Mouse (Mus musculus) heart, embryonic 16.5 days (tissue): Measurements from ENCODE around the gene Med19. TPM values are rescaled to one million over a fixed set of nuclear protein-coding genes. Genes with fewer than 3 reads are reported as not detected.
"Not testable (repeated sequence)": the region's sequence is repeated elsewhere in the genome, so short reads cannot be mapped to it uniquely, and the experiment has no call there.

Source experiments
- ATAC-seq: fragments of 200-750 bp; cut with Nextera tagmentation; replicated peaks from 2 replicates; pipeline ENCODE4 v1.8.0; 2017; ENCODE audit warnings: moderate number of reproducible peaks; ENCODE audit not compliant: insufficient read depth, low FRiP score; ENCODE audit errors: extremely low read depth
- H3K27ac ChIP-seq: fragments of 300-500 bp; sonication (generic); 2 replicates; pipeline ENCODE4 v1.5.1; 2014; ENCODE audit warnings: mild to moderate bottlenecking, low read length, control low read depth, moderate library complexity
- H3K27me3 ChIP-seq: fragments of 300-500 bp; sonication (generic); 2 replicates; pipeline ENCODE4 v1.6.1; 2014; ENCODE audit warnings: low read length, mixed read lengths; ENCODE audit not compliant: control insufficient read depth, insufficient read depth
- H3K36me3 ChIP-seq: fragments of 300-500 bp; sonication (generic); 2 replicates; pipeline ENCODE4 v1.6.1; 2014; ENCODE audit not compliant: control insufficient read depth, insufficient read depth
- H3K4me1 ChIP-seq: fragments of 300-500 bp; sonication (generic); 2 replicates; pipeline ENCODE4 v1.6.1; 2014; ENCODE audit warnings: low read length, mixed read lengths; ENCODE audit not compliant: control insufficient read depth, insufficient read depth
- H3K4me2 ChIP-seq: fragments of 300-500 bp; sonication (generic); 2 replicates; pipeline ENCODE4 v1.6.1; 2014; ENCODE audit warnings: low read depth, mild to moderate bottlenecking, control low read depth, low read length
- H3K4me3 ChIP-seq: fragments of 300-500 bp; sonication (generic); 2 replicates; pipeline ENCODE4 v1.5.1; 2014; ENCODE audit warnings: mild to moderate bottlenecking, control low read depth, low read length
- H3K9ac ChIP-seq: fragments of 300-500 bp; sonication (generic); 2 replicates; pipeline ENCODE4 v1.6.1; 2014; ENCODE audit warnings: low read length, control low read depth
- H3K9me3 ChIP-seq: fragments of 300-500 bp; sonication (generic); replicated peaks from 2 replicates; pipeline ENCODE4 v1.6.1; 2016; ENCODE audit warnings: low read length; ENCODE audit not compliant: control insufficient read depth
- WGBS: fragments of 180-500 bp; shearing (Covaris S2); extraction: QIAGEN DNeasy Blood & Tissue Kit; methylation state at CpG from one replicate; pipeline ENCODE4 v1.1.7; 2014; 5-methylcytosine and 5-hydroxymethylcytosine counted together
- polyA plus RNA-seq: library from polyadenylated mRNA; unstranded; fragments of >200 nt; fragmentation: Nextera tagmentation; extraction: Ambion mirVana; gene quantifications from 2 replicates; pipeline ENCODE4 v1.2.1, GENCODE M21; 2015

Med19 gene
- polyA plus RNA-seq, 1 experiment from 2014 or later = 23.0 TPM

GRCm38 (mm10) chr2:84655864-84656263, 22.3 kb upstream of the Med19 start:
- Histone ChIP-seq H3K4me1 (no peaks in the 10 kb centered on the region; the same call in 1 of the 2 replicates), H3K4me3 (no peak overlapping the region), H3K9ac (no peak overlapping the region), H3K27me3 (no peaks in the 10 kb centered on the region), H3K9me3 (no peaks in the 10 kb centered on the region), H3K36me3 (no peaks in the 10 kb centered on the region), H3K4me2 (no peak overlapping the region), H3K27ac (no peak overlapping the region)
- no peak for ATAC-seq
- 61% methylated on average over 1 of the region's 1 CpGs for WGBS

DNA sequence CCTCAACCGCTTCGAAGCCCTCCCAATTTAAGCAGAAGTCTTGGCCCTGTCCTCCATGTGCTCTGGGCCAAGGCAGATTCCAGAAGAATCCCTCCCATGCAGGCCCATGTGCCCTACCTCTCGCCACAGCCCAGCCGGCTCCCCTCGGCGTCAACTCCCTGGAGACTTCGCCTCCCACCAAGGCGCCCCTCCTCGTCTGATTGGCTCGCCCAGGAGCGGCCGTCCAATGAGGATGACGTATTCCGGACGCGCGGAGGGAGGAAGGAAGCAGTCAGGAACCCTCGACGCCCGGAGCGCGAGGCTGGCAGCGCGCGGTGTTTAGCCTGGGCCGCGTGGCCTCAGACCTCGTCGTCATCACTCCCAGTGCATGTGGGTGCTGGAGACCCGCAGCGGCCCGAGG, 19.4 kb upstream of the Med19 start, which contains the start of gene Btbd18:
Btbd18 (plus strand) TSS at position 274 of the 400 bp plus-strand sequence.
- H3K9ac ChIP-seq = no peak within 1 kb of the TSS
- no peak for ATAC-seq
- no peaks in the 10 kb centered on the region for H3K27me3 ChIP-seq
- H3K36me3 ChIP-seq = no peaks in the 10 kb centered on the region
- H3K27ac ChIP-seq = no peak within 1 kb of the TSS
- H3K4me3 ChIP-seq = no peak within 1 kb of the TSS
- H3K4me1 ChIP-seq = no peaks in the 10 kb centered on the region
- H3K4me2 ChIP-seq = no peak within 1 kb of the TSS
- WGBS = 91% methylated on average over 32 of the region's 32 CpGs
- no peaks in the 10 kb centered on the region for H3K9me3 ChIP-seq

GRCm38 (mm10) chr2:84660253-84660652, 17.9 kb upstream of the Med19 start:
- 58% methylated on average over 3 of the region's 3 CpGs for WGBS
- Histone ChIP-seq H3K4me1 (no peaks in the 10 kb centered on the region), H3K4me2 (no peak overlapping the region), H3K27me3 (no peaks in the 10 kb centered on the region), H3K4me3 (no peak overlapping the region), H3K9ac (no peak overlapping the region), H3K9me3 (no peaks in the 10 kb centered on the region), H3K27ac (no peak overlapping the region), H3K36me3 (no peaks in the 10 kb centered on the region)
- ATAC-seq = no peak; the same call in 1 of the 2 replicates

DNA sequence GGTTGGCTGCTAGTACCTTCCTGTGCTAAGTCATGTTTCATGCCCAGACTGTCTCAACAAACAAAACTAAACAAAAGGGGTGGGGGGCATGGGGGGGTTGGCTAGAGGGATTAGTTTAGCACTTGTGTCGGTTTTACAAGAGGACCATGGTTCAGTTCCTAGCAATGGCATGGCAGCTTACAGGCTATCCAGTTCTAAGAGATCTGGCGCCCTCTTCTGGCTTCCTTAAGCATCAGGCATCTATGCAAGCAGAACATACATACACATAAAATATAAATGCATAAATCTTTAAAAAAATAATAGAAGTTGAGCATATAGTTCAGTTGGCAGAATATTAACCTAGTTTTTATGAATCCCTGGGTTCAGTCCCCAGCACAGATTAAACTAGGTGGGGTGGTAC, 15.3 kb upstream of the Med19 start:
- Histone ChIP-seq H3K27me3 (no peaks in the 10 kb centered on the region), H3K4me3 (no peak overlapping the region), H3K9ac (no peak overlapping the region), H3K4me2 (no peak overlapping the region), H3K36me3 (no peaks in the 10 kb centered on the region), H3K27ac (no peak overlapping the region), H3K9me3 (no peaks in the 10 kb centered on the region), H3K4me1 (no peaks in the 10 kb centered on the region)
- 32% methylated on average over 2 of the region's 2 CpGs for WGBS
- ATAC-seq = no peak

GRCm38 (mm10) chr2:84666081-84666480, 12.1 kb upstream of the Med19 start:
- ATAC-seq = no peak
- Histone ChIP-seq H3K27me3 (no peaks in the 10 kb centered on the region), H3K27ac (peak overlapping the region; percentile 61), H3K4me3 (no peak overlapping the region), H3K4me1 (peaks cover 12% of the 10 kb centered on the region), H3K36me3 (no peaks in the 10 kb centered on the region), H3K9ac (0 out of 2 replicates have a peak overlapping the region, but pooled peaks have one; percentile 22), H3K9me3 (no peaks in the 10 kb centered on the region), H3K4me2 (no peak overlapping the region)
- 48% methylated on average over 12 of the region's 12 CpGs for WGBS

DNA sequence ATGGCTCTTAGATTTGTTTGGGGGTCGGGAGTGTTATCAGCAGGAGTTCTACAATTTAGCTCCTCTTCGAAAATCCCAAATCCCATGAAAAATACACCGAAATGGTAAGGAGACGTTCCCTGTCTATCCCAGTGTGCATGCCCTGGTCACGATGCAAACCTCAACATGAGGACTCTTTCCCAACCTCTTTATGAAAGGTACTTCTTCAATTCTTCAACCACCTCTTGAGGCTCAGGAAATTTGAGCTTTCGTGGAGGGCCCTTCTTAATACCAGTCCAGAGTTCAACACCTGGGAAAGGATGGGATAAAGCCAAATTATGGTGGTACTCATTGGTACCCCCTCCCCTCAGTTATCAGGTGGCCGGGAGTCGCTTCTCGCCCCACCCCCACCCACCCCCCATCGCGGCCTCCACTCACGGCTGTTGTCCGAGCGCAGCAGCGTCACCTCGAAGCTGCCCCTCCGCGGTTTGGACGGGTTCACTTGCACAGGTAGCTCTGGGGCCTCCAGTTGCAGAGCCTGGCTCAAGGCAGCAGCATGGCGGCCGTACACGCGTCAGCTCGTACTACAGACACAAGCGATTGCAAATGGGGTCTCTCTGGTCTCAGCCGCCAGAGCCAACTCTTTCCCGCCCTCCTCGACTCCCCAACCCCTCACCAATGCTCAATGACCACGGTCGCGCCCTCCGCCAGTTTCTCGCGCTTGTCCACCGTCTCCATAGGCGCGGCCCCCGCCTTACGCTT, 8.2 kb upstream of the Med19 start:
- peak overlapping the region; percentile 99 for H3K4me3 ChIP-seq
- WGBS = 3% methylated on average over 39 of the region's 39 CpGs
- H3K36me3 ChIP-seq = peaks cover 18% of the 10 kb centered on the region
- H3K9me3 ChIP-seq = no peaks in the 10 kb centered on the region
- peak; percentile 52 for ATAC-seq
- no peaks in the 10 kb centered on the region for H3K27me3 ChIP-seq
- peak overlapping the region; percentile 85 for H3K4me2 ChIP-seq
- peaks cover 14% of the 10 kb centered on the region for H3K4me1 ChIP-seq
- H3K27ac ChIP-seq = peak overlapping the region; percentile 94
- H3K9ac ChIP-seq = peak overlapping the region; percentile 98

DNA sequence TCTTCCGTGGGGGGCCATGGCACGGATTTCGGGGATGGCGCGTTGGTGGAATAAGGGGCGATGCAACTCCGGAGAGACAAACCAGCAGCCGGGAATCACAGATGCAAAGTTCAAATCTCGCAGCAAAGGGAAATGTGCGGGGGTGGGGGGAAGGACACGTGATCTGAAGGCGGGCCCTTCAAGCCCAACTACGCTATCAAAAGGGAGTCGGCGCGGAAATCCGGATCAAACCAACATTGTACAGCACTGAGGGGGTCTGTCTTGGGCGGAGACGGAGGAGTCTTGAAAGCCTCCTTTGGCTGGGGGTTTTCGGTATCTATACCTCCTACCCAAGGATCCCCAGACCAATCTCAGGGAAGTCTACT, 7.7 kb upstream of the Med19 start, which contains the start of gene Selenoh:
Selenoh (minus strand) TSS at position 202 of the 365 bp plus-strand sequence.
- WGBS = 0% methylated on average over 20 of the region's 20 CpGs
- ATAC-seq = peak; percentile 92

DNA sequence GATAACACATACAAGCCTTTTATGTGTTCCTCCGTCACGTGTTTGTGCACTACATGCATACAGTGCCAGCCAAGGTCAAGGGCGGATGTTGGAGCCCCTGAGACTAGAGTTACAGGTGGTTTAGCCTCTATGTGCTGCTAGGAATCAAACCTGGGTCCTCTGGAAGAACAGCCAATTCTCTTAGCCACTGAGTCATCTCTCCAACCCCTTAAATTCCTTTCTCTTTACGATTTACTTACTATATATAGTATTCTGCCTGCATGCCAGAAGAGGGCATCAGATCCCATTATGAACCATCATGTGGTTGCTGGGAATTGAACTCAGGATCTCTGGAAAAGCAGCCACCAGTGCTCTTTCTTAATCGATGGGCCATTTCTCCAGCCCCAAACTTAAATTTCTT, 6.7 kb upstream of the Med19 start:
- H3K4me2 ChIP-seq, H3K27ac ChIP-seq, H3K9ac ChIP-seq, H3K27me3 ChIP-seq, H3K9me3 ChIP-seq, H3K4me3 ChIP-seq, ATAC-seq: not testable (repeated sequence)
- peaks cover 22% of the 10 kb centered on the region for H3K36me3 ChIP-seq
- H3K4me1 ChIP-seq = peaks cover 16% of the 10 kb centered on the region
- 58% methylated on average over 4 of the region's 5 CpGs for WGBS

More for the DNA sequence above, 7.7 kb upstream of the Med19 start, which contains the start of gene Selenoh:
- no peaks in the 10 kb centered on the region for H3K27me3 ChIP-seq
- peak within 1 kb of the TSS; percentile 94 for H3K27ac ChIP-seq
- H3K9ac ChIP-seq = peak within 1 kb of the TSS; percentile 98
- H3K4me3 ChIP-seq = peak within 1 kb of the TSS; percentile 99
- H3K36me3 ChIP-seq = peaks cover 22% of the 10 kb centered on the region
- peak within 1 kb of the TSS; percentile 85 for H3K4me2 ChIP-seq
- peaks cover 14% of the 10 kb centered on the region for H3K4me1 ChIP-seq
- no peaks in the 10 kb centered on the region for H3K9me3 ChIP-seq

DNA sequence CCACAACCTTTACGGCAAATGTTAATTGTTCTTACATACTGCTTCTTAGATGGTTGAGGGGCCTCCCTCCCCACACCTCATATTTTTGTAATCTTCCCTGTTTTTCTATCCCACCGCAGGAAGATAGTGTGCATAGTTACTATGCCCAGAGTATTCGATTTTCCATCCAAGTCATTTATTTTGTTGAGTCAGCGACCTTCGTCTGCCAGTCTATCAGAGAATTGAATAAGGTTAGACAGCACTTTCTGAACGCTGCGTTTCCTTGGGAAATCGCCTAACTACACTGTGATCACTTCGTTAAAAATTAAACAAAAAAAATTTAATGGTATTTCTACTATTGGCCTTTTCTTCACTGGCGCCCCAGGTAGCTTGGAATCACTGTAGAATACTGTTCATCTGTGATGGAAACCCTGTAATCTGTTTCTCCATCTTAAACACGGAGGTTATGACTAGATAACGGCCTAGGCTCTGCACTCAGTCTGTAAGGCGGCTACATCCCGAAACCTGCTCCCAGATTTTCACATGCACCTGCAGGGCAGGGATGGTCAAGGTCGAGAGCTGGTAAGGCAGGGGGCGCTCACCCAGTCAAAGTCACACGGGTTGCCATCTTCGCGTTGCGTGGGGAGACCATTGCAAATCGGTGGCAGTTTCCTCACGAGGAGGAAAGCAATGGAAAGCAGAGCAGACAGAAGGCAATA, 783 bp upstream of the Med19 start:
- peak overlapping the region; percentile 75 for H3K9ac ChIP-seq
- H3K9me3 ChIP-seq = no peaks in the 10 kb centered on the region
- peaks cover 27% of the 10 kb centered on the region for H3K36me3 ChIP-seq
- peak; percentile 57 for ATAC-seq
- H3K4me1 ChIP-seq = peaks cover 17% of the 10 kb centered on the region
- H3K27ac ChIP-seq = peak overlapping the region; percentile 72
- 8% methylated on average over 22 of the region's 22 CpGs for WGBS
- H3K4me3 ChIP-seq = peak overlapping the region; percentile 84
- H3K4me2 ChIP-seq = peak overlapping the region; percentile 70
- H3K27me3 ChIP-seq = no peaks in the 10 kb centered on the region
